Mouse (Mus musculus): ENCODE measurements around the gene Ccdc88a. TPM values are rescaled to one million over a fixed set of nuclear protein-coding genes. Genes with fewer than 3 reads are reported as not detected.
A peak's percentile ranks its signal among the peaks of the same experiment; 100 is the strongest.
"Not testable (repeated sequence)": the region's sequence is repeated elsewhere in the genome, so short reads cannot be mapped to it uniquely, and the experiment has no call there.

Gene Ccdc88a
- total and polyA plus RNA-seq, 3 experiments: 4.0 to 225 (median 5.9) TPM

DNA sequence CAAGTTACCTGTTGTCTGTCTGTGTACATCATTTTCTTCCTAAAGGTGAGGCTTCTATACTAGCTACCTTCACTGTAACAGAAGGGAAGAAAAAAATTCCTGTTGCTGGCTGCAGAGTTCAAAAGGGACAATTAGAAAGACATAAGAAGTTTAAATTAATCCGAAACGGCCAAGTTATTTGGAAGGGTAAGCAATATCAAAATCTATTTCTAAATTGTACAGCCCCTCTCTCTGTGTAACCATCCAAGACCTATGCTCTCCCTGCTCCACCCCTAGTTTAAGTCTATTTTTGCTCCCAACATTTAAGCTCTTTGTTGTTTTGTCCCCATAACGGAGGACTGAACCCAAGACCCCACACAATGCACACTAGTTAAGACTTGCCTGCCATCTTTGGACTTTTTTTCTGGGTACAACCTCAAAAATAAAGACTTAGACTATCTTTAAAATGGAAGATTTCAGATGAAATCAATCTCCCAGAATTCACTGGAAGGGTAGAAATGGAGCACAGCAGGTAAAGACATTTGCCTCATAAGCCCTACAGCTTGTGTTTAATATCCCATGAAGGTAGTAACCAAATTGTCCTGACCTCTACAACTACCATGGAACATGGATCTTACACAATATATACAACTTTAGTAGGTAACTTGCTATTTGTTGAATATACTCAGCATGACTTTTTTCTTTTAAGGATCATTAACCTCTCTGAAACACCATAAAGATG, 170.9 kb downstream of the Ccdc88a start (continued):
- no peak for TF ChIP-seq NRF1 (IDR thresholded peaks at IDR 0.05; ENCODE audit: insufficient read depth, low read depth, low read length, poor library complexity, severe bottlenecking)
- peak; percentile 41 for TF ChIP-seq ZMIZ1 (IDR thresholded peaks at IDR 0.05; ENCODE audit: low read depth, low read length)

DNA sequence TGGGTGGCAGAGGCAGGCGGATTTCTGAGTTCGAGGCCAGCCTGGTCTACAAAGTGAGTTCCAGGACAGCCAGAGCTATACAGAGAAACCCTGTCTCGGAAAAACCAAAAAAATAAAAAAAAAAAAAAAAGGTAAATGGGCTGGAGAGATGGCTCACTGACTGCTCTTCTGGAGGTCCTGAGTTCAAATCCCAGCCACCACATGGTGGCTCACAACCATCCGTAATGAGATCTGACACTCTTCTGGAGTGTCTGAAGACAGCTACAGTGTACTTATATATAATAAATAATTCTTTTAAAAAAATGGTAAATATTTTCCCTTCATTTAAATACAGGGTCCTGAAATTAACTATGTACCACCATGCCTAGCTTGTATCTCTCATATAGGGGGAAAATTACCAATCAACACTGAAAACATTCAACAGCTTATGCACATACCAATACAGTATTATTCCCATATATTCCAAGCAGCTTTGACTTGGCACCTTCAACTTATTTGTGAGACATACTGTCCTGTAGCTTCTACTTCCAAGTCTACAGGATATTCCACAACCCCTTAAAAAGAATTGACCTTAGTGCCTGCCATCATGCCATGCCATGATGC, 171.8 kb downstream of the Ccdc88a start:
- TF ChIP-seq MYB (IDR thresholded peaks at IDR 0.05; ENCODE audit: low read depth, low read length) (0 out of 2 replicates have a peak, but pooled peaks have one; percentile 16), MYC (IDR thresholded peaks at IDR 0.05; ENCODE audit: low read depth, low read length) (0 out of 2 replicates have a peak, but pooled peaks have one; percentile 11), POLR2AphosphoS2 (IDR thresholded peaks at IDR 0.05; ENCODE audit: low read length) (peak; percentile 43), ZMIZ1 (IDR thresholded peaks at IDR 0.05; ENCODE audit: low read depth, low read length) (peak; percentile 88), POLR2A (IDR thresholded peaks at IDR 0.05; ENCODE audit: control insufficient read depth in 1 of 2, insufficient read depth in 1 of 2, low read depth in 1 of 2, low read length in 2 of 2, poor library complexity in 1 of 2) (peak in 1 of 2 experiments; percentile 59; a peak in 1 of 4 replicates), CHD1 (IDR thresholded peaks at IDR 0.05; ENCODE audit: low read depth, low read length) (peak; percentile 71), RCOR1 (IDR thresholded peaks at IDR 0.05; ENCODE audit: low read depth, low read length) (0 out of 2 replicates have a peak, but pooled peaks have one; percentile 8), CHD2 (IDR thresholded peaks at IDR 0.05; ENCODE audit: low read length) (0 out of 2 replicates have a peak, but pooled peaks have one; percentile 7)
- Histone ChIP-seq H3K9ac (ENCODE audit: control insufficient read depth, low read depth, low read length, poor library complexity, severe bottlenecking) (peak overlapping the region; percentile 97), H3K36me3 (ENCODE audit: control insufficient read depth in 1 of 2, insufficient read depth in 2 of 2, low read length in 2 of 2) (peaks cover 30 to 33% of the 10 kb centered on the region in 2 experiments), H3K27ac (ENCODE audit: control insufficient read depth, low read depth, low read length) (peak overlapping the region; percentile 24), H3K4me1 (ENCODE audit: control insufficient read depth in 1 of 2, insufficient read depth in 2 of 2, low read length in 2 of 2) (peaks cover 4 to 17% of the 10 kb centered on the region in 2 experiments), H3K79me2 (ENCODE audit: control insufficient read depth, insufficient read depth, low read length, poor library complexity) (peaks cover 26% of the 10 kb centered on the region)
- not testable (repeated sequence) for H3K27me3 ChIP-seq (ENCODE audit: control insufficient read depth in 1 of 2, insufficient read depth in 2 of 2, low read length in 2 of 2); H3K4me3 ChIP-seq (ENCODE audit: control insufficient read depth in 1 of 2, insufficient read depth in 1 of 2, low read depth in 2 of 2, low read length in 2 of 2); H3K9me3 ChIP-seq (replicated peaks; ENCODE audit: insufficient read depth, low read length)
- DNase-seq (ENCODE audit: low read depth, low spot score): peak; percentile 46

DNA sequence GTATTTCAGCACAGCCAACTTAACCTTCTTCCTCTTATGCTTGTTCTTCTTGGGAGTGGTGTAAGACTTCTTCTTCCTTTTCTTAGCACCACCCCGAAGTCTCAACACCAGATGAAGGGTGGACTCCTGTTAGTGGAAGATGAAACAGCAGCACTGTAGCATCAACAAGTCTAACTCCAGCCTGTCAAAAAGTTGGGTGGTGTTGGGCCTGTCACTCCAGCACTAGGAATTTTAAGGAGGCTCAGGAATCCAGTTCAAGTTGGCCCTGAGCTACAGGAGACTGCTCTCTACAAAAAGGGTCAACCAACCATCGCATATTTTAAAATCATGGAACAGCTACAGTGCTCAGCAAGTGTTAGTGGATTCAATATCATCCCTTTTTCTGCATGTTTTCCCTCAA, 172.8 kb downstream of the Ccdc88a start:
- Histone ChIP-seq H3K27ac (ENCODE audit: control insufficient read depth, low read depth, low read length) (peak overlapping the region; percentile 95), H3K36me3 (ENCODE audit: control insufficient read depth in 1 of 2, insufficient read depth in 2 of 2, low read length in 2 of 2) (peaks cover 27 to 33% of the 10 kb centered on the region in 2 experiments), H3K4me1 (ENCODE audit: control insufficient read depth in 1 of 2, insufficient read depth in 2 of 2, low read length in 2 of 2) (peaks cover 4 to 17% of the 10 kb centered on the region in 2 experiments), H3K9ac (ENCODE audit: control insufficient read depth, low read depth, low read length, poor library complexity, severe bottlenecking) (peak overlapping the region; percentile 97), H3K79me2 (ENCODE audit: control insufficient read depth, insufficient read depth, low read length, poor library complexity) (peaks cover 26% of the 10 kb centered on the region), H3K4me3 (ENCODE audit: control insufficient read depth in 1 of 2, insufficient read depth in 1 of 2, low read depth in 2 of 2, low read length in 2 of 2) (peak overlapping the region; percentile 75 to 99)
- DNase-seq (ENCODE audit: low read depth, low spot score): peak; percentile 78
- H3K27me3 ChIP-seq (ENCODE audit: control insufficient read depth in 1 of 2, insufficient read depth in 2 of 2, low read length in 2 of 2); H3K9me3 ChIP-seq (replicated peaks; ENCODE audit: insufficient read depth, low read length): not testable (repeated sequence)
- TF ChIP-seq POLR2A (IDR thresholded peaks at IDR 0.05; ENCODE audit: control insufficient read depth in 1 of 2, insufficient read depth in 1 of 2, low read depth in 1 of 2, low read length in 2 of 2, poor library complexity in 1 of 2) (peak in 1 of 2 experiments; percentile 69; a peak in 2 of 4 replicates), TBP (IDR thresholded peaks at IDR 0.05; ENCODE audit: low read depth, low read length) (peak; percentile 47; the same call in 1 of the 2 replicates)

Measured in MEL (cell line).